Mouse (Mus musculus) cerebellum, postnatal 25 days (tissue): ENCODE results near the gene Agbl2.

Experiments
- DNase-seq, 2 experiments: peaks; one replicate each; pipeline ENCODE4 v3.0.0; 2021; ENCODE audit warnings: mixed read lengths in 2 of 2

The Agbl2 gene

DNA sequence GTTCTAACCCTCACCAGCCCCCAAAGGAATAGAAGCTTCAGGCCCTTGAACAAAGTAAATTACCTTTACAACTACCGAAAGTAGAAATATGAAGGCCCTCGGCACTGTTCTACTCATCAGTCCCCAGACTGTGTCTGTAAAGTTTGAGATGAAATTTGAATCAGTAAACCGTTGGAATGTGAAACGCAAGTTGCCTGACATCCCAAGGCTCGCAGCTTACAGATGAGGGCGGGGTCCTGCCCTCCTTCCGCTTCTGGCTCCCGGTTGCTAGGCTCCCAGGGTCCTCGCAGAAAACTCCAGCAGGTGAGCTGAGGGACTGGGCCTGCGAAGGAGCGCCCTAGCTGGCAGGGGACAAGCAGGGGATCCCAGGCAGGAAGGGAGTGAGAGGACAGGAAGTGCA, at the start of gene Agbl2:
Gene Agbl2 (plus strand): TSS at position 270 of the 400 bp plus-strand sequence.
- peak; percentile 41 for DNase-seq

DNA sequence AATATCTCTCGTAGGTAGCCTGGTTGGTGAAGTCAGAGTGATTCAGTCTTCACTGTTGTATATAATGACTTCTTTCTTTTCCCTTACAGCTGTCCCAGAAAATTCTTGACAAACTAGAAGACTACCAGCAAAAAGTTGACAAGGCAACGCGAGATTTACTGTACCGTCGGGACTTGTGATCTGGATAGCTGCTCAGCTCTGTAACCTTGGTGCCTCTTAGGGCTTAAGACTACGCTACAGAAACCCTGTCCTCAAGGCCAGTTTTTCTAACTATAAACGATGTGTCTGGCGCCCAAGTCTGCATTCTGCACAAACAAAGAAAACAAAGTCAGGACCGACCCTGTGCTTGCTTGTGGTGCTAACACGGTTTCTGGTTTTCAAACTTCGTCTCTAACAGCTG, 47.2 kb upstream of the Agbl2 start:
- no peak for DNase-seq

DNA sequence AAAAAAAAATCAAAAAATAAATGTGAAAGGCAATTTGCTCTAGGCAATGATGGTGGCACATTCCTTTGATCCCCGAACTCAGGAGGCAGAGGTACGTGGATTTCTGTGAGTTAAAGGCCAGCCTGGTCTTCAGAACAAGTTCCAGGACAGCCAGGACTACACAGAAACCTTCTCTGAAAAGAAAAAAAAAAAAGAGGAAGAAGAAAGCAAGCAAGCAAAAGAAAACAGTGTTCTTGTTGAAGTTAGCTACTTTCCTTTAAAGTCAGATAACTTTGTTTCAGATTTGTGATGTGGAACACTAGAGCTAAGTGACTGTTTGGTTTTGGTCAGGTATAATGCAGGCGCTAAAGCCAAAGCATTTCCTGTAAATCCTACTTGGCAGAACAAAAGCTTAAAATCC, 43.7 kb upstream of the Agbl2 start:
- no peak for DNase-seq

DNA sequence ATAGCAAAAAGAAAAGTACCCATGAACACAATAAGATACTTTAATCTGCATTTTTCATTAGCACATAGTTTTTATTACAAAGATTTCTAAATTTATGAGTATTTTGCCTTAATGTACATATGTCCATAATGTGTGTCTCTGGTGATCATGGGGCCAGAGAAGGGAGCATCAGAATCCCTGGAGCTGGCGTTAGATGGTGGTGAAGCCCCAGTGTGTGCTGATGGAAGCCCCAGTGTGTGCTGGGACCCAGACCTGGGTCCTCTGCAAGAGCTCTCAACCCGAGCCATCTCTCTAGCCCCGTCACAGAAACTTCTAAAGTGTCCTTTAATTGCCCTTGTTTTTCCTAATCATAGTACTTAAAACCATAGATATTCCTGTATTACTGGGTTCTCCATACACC, 43.2 kb upstream of the Agbl2 start:
- no peak for DNase-seq

DNA sequence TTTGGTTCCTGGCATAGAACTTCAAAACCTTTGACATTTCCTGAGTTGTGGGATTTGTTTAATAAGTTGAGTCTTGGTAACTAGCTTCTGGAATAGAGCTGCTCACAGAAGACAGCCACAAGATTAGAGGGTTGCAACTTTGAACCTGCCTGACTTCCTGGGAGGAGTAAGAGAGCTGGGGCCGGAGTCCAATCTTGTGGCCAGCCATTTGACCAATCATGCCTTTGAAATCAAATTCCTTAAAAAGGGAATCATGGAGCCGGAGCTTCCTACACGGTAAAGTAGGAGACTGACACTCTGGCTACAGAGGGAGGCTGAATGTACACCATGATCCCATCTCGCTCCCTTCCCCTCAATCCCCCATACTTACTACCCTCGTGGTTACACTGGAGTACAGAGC, 42.6 kb upstream of the Agbl2 start:
- DNase-seq = no peak

DNA sequence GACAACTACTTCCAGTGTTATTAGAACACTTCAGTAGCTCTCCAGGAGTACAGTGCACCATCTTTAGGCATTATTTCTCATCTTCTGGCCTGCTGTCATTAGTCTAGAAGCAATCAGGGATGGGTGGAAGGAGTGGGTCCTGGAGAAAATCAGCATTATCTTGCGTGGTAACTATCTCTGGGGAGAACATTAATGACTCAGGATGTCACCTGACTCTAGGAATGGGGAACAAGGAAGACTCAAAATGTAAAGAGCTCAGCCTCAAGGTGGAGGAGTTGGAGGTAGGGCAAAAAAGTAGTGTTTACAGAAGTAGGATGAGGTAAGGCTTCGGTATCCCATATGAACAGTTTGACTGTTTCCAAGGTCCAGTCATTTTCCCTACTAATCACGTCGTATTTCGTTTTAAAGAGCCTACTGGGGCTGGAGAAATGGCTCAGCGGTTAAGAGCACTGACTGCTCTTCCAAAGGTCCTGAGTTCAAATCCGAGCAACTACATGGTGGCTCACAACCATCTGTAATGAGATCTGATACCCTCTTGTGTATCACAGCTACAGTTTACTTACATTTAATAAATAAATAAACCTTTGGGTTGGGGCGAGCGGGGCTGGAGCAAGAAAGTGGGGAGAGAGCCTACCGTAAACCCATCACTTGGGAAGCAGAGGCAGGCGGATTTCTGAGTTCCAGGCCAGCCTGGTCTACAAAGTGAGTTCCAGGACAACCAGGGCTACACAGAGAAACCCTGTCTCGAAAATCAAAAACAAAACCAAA, 38.1 kb upstream of the Agbl2 start:
- DNase-seq = peak; percentile 39 to 42

DNA sequence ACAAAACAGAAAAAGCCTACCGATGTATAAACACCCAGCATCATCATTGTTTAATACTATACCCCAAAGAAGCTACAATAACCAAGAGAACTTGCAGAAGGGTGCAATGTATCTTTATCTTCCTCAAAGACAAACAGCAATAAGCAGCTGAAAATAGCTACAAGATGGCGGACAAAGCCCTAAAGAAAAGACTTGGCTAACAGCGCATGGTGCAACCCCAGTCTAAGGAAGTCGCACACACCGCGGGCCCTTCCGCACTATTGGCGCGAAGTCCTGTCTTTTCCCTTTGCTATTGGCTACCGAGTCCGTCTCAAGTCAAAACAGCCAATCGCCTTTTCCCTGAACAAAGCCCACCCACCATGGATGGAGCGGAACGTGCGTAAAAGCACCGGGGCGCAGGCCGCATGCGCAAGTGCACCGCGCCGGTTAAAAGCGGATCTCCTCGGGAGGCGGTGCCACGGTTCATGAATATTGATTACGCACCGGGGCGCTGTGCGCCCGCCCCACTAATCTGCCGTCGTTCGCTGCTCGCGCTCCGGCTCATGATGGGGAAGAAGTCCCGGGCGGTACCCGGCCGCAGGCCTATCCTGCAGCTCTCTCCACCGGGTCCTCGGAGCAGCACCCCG, 37.4 kb upstream of the Agbl2 start, which contains the start of gene Fnbp4:
Gene Fnbp4 (plus strand): TSS at position 318 of the 626 bp plus-strand sequence.
- DNase-seq = peak; percentile 98

DNA sequence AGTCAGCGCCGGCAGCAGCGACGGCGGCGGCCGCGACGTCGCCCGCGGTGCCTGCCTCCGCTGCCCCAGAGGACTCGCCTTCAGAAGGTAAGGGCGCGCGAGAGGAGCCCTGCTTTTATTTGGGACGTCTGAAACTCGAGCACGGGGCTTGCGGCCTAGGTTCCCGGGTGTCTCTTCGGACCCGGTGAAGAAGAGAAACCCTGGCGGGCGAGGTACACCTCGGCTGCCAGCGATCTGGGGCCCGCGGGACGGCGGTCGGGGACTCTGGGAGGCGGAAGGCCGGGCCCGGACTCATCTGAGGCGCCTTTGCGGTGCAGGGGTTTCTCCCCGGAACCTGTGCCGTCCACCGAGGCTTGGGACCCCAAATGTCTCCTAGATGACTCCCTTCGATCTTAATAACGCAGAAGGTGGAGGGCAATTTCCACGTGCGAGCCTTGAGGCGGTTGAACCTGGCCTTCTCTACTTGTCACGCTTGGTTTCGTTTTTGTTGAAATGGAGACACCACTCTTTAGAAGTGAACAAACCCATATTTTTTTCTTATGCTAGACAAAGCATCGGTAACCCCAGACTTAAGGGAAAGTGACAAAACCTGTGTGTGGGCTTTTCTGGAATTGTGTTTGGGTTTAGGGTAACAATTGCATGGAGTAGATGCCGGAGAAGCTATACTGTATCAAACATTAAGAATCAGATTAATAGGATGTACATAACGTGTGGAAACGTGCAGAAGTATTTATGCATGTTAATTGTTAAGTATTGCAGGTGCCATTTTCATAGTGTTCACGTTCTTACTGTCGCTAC, 36.6 kb upstream of the Agbl2 start:
- DNase-seq = no peak

DNA sequence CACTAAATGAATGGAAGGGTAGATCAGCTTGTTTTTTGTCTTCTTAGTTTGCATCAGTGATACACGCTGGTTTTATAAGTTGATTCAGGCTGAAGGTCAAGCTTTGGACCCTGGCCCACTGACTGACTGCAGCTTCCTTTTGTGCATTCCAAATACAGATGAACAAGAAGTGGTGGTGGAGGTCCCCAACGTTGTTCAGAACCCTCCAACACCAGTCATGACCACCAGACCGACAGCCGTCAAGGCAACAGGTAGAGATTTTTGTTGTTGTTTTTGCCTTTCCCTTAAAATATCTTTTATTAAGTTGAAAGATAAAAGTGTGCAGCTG, 36.0 kb upstream of the Agbl2 start:
- DNase-seq = peak in 1 of 2 experiments; percentile 41

DNA sequence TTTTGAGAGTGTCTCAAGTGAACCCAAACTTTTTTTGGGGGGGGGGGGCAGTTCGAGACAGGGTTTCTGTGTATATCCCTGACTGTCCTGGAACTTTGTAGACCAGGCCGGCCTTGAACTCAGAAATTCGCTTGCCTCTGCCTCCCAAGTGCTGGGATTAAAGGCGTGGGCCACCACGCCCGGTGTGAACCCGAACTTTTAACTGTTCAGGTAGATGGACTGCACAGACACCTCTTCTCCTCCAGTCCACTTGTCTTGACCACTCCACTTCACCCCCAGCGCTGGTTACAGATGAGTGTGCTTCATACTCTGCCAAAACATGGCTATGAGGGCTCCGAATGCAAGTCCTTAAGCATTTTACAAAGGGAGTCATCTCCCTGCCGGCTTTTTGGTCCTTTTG, 35.4 kb upstream of the Agbl2 start:
- no peak for DNase-seq

DNA sequence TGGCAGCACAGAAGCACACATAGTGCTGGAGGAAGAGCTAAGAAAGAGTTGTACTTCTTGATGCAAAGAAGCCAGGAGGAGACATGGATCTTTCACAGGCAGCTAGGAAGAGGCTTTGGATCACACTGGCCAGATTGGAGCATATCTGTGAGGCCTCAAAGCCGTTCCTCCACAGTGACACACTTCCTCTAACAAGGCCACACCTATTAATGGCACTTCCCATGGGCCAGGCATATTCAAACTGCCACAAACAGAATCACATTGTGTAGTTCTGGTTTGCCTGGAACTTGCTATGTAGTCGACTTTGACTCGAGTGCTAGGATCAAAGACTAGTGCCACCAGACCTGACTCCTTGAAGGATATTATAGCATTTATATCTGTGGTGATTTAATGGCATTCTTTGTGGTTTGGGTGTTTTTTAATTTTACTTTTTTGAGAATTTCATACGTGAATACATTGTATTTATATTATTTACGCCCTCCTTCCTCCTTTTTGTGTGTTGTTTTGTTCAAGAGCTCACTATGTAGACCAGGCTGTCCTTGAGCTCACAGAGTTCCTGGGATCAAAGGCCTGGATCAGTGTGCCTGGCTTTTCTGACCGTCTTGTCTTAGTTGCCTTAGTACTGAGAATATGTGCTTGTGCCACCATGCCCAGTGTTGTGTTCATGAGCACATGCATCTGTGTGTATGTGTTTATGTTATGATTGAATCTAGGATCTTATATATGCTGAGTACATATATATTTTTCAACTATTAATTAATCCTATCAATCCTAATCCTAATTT, 32.7 kb upstream of the Agbl2 start:
- DNase-seq = no peak

DNA sequence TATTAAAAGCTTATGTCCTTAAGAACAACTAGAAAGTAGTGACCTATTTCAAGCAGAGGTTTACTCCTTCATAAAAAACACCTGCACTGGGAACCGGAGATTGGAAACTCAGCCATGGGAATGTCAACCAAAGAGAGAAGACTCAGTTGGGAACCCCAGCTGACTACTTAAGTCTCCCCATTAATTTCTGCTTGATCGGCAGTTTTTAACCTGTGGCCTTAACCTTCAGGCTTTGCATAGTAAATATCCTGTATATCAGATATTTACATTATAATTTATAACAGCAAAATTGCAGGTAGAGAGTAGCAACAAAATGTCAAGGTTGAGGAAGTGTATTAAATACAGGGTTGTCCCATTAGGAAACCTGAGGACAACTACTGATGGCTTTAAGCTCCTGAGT, 29.0 kb upstream of the Agbl2 start:
- DNase-seq = no peak

DNA sequence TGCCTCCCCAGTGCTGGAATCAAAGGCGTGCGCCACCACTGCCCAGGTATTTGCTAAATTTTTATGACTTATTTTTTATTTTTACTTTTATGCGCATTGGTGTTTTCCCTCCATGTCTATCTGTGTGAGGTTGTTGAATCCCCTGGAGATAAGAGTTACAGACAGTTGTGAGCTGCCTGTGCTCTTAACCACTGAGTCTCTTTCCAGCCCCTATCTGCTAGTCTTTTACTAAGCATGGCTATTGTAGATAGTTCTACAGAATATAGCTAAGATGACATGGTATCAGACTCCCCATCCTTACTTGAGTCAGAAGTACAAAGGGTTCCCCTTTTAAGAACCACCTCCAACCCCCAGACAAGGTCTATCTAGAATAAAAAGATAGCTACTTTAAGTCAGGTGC, 28.3 kb upstream of the Agbl2 start:
- DNase-seq = no peak

DNA sequence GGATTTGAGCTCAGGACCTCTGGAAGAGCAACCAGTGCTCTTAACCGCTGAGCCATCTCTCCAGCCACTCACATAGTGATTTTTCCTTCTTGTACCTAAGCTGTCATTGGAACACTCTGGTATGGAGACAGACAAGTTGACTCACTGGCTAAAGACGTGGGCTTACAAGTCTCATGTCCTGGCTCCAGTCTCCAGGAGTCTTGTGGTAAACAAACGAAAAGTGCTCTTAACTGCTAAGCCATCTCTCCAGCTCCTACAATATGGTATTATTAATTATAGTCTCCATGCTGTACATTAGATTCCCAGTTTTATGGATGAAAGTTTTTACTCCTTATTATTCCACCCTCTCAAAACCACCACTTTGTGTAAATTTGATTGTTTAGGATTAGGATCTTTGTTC, 17.4 kb upstream of the Agbl2 start:
- DNase-seq = no peak

DNA sequence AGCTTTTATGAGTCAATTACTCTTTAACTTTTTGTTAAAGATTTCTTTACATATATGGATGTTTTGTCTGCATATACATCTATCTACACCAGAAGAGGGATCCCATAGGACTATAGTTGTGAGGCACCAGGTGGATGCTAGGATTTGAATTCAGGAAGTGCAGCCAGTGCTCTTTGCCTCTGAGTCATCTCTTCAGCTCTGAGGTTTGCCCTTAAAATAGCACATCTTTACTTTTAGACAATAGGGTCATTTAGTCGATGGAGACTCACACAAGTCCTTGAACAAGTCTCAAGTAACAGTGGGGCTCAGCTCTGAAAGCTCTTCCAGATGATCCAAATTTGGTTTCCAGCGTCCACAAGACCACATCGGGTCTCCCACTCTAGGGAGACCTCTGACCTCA, 1.2 kb upstream of the Agbl2 start:
- no peak for DNase-seq

DNA sequence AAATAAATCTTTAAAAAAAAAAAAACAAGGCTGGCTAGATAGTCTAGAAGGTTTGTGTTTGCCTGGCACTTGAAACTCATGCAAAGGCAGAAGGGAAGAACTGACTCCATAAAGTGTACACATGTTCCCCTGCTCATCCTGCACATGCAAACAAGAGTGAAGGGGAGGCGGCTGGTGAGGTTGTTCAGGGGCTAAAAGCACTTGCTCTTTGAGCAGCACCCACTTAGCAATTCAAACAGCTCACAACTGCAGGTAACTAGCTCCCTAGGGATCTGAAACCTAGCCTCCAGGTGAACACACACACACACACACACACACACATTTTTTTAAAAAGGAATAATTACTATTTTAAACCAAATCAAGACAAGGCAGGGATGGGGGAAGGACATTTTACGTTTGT, 589 bp upstream of the Agbl2 start:
- DNase-seq = no peak

DNA sequence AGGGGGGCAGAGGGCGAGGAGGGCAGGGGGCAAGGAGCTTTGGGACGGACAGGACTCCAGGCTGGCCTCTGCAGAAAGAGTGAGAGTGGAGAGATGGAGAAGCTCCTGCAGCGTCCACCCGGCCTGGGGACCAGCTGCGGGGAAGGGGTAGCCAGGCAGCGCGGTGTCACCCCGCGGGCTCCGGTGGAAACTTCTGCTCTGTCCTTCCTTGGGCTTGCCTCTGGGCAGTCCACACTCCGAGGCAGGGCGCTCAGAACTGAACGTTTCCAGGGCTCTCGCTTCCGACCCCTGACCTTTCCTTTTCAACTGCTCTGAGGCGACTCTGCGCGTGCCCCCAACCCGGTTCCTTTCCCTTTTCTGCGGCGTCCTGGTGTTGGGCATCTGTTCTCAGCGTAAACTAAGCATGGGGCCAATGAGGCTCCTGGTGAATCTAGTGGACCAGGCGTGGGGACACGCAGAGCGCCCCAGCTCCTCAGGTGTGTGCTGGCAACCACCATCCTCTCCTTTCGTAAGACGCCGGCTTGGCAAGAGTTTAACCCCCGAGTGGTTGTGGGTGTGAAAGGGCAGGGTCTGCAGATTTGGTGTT, 467 bp downstream of the Agbl2 start:
- DNase-seq = peak; percentile 54 to 55

DNA sequence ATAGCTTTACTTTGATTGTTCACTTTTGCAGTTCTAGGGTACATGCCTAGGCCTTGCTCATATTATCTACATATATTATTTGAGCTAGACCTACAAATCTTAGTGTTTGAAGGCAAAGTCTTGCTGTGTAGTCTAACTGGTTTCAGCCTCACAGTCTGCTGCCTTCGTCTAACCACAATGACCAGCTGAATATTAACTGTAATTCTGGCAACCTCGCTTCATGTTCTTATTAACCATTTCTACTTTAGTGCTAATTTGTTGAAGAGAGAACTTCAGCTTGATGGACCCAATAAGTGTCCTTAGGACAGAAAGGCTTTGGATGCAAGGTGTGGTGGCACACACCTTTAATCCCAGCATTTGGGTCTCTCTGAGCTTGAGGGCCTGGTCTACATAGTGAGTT, 5.6 kb downstream of the Agbl2 start:
- no peak for DNase-seq

DNA sequence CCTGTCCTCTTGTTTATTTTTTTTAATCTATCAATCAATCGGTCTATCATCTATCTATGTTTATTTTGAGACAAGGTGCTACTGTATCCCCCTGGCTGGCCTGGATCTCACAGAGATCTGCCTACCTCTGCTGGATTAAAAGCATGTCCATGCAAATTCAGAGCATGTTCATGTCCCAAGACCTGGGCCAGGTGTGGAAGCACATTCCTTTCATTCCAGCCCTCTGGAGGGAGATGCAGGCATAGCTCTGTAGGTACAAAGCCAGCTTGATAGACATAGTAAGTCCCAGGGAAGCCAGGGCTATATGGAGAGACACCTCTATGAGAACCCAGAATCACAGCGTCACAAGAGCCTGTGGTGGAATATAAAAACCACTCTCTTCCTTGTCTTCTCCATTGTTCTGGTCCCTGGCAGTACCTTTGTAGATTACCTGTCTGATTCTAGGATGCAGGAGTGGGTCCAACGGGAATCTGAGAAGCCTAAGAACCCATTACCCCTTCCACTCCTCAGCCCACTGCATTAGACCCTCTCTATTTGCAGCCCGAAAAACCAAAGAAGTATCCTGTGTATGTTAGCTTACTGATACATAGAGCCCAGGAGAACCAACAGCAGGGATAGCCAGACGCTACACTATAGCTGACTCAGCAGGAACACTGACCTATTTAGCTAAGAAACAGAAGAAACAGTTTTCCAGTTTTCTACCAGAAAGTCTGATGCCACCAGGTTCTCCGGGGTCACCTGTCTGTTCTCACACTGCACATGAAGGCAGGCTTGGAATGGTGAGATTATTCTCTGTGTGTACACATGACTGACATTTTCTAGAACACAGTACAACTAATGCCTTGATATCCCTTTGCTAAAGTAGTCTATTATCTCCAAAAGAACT, 26.0 kb downstream of the Agbl2 start:
- DNase-seq = peak; percentile 38 to 41

DNA sequence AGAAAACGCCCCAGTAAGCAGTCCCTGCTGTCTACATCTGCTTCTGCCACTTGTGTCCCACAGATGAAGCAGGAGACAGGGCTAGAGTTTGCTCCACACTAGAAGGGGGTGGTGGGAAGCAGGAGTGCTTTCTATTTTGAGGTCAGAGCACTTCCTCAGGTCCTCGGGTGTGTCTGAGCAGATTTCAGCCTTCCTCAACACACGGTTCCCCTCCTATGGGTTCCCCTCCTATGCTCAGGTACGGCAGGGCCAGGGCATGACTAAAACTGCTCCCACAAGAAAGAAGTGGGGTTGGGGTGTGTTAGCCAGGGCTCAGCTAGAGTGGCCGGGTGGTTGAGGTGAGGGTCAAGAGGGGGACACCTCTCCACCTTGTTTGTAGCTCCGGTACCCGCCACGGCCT, 28.2 kb downstream of the Agbl2 start:
- DNase-seq = no peak

DNA sequence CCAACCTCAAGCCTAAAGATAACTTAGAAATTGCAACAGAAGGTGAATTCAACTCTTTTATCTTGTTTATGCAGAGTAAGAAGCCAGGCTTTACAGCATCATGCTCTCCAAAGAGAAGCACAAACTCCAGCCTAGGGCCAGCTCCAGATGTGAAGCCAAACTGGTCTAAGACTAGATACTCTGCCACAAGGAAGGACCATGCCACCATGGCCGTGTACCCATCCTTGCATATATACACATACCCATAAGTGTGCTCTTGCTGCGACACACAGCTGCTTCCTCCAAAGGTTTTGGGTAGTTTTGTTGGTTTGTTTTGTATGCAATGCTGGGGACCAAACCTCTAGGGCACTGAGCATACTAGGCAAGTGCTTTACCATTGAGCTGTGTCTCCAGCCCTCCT, 32.7 kb downstream of the Agbl2 start:
- no peak for DNase-seq

DNA sequence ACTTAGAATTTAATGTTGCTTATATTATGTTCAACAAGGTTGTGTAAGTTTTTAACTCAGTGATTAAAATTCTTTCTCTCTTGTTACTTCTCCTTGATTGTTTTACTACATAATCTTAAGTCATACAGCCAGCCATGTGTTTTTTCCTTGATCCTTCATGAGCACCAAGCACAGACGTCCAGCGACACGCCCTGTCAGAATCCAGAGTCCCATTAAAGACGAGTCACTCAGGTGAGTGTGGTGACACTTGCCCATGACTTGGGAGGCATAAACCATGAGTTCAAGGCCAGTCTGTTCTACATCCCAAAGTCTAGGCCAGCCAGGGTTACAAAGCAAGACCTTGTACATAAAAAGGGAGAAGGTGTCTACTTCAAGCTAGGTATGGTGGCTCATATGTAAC, 33.6 kb downstream of the Agbl2 start:
- DNase-seq = no peak
